Mouse (Mus musculus) cerebellum, adult 2 months (tissue): Measurements from ENCODE around the gene Ptrh1.

Source experiments
- CTCF ChIP-seq: fragments of 200-500 bp; IDR thresholded peaks from 2 replicates; pipeline ENCODE4 v1.5.1; 2011; ENCODE audit warnings: low read depth, mild to moderate bottlenecking, control low read depth, low read length, moderate library complexity, borderline replicate concordance; ENCODE audit not compliant: insufficient read depth
- POLR2A ChIP-seq: fragments of 200-500 bp; IDR thresholded peaks from 2 replicates; pipeline ENCODE4 v1.6.1; 2011; ENCODE audit warnings: low read length, control low read depth, borderline replicate concordance; ENCODE audit not compliant: insufficient read depth

GRCm38 (mm10) chr2:32744272-32744982 is 31.2 kb upstream of the Ptrh1 start:
- TF ChIP-seq POLR2A (no peak), CTCF (no peak)
